Mouse (Mus musculus): ENCODE data around the gene Gm13276. TPM values are rescaled to one million over a fixed set of nuclear protein-coding genes. Genes with fewer than 3 reads are reported as not detected.

Gm13276 gene
- total RNA-seq, 1 experiment from 2014 or later, result not detected

Other genes with a start within 250 kb of the Gm13276 start
- not detected for gene Ifna15, start 227.5 kb upstream of the Gm13276 start, total RNA-seq (2023)
- not detected for gene Ifna14, start 213.9 kb upstream of the Gm13276 start, total RNA-seq (2023)
- not detected for gene Ifna9, start 193.3 kb upstream of the Gm13276 start, total RNA-seq (2023)
- gene Ifna12, start 182.3 kb upstream of the Gm13276 start, total RNA-seq (2023), result not detected
- gene C87499, start 151.3 kb upstream of the Gm13276 start, total RNA-seq (2023), result not detected
- not detected for gene Ifna13, start 141.2 kb upstream of the Gm13276 start, total RNA-seq (2023)
- gene Ifna16, start 108.8 kb upstream of the Gm13276 start, total RNA-seq (2023), result not detected
- not detected for gene Ifna2, start 101.8 kb upstream of the Gm13276 start, total RNA-seq (2023)
- not detected for gene Ifnab, start 94.3 kb upstream of the Gm13276 start, total RNA-seq (2023)
- gene Gm26566, start 63.9 kb upstream of the Gm13276 start, total RNA-seq (2023), result 1.4 TPM
- 38.7 TPM for gene Klhl9, start 63.2 kb upstream of the Gm13276 start, total RNA-seq (2023)
- not detected for gene Gm13271, start 30.8 kb upstream of the Gm13276 start, total RNA-seq (2023)
- gene Gm13283, start 25.6 kb upstream of the Gm13276 start, total RNA-seq (2023), result not detected
- gene Gm13290, start 11.9 kb upstream of the Gm13276 start, total RNA-seq (2023), result not detected
- gene Gm13289, start 8.8 kb upstream of the Gm13276 start, total RNA-seq (2023), result not detected
- gene Gm13272, start 5.9 kb upstream of the Gm13276 start, total RNA-seq (2023), result not detected
- not detected for gene Ifnz, start 3.6 kb upstream of the Gm13276 start, total RNA-seq (2023)
- gene Gm13277, start 2.9 kb downstream of the Gm13276 start, total RNA-seq (2023), result not detected
- gene Gm13278, start 5.8 kb downstream of the Gm13276 start, total RNA-seq (2023), result not detected
- not detected for gene Gm13275, start 8.8 kb downstream of the Gm13276 start, total RNA-seq (2023)
- gene Gm13279, start 11.7 kb downstream of the Gm13276 start, total RNA-seq (2023), result not detected
- gene Gm13285, start 14.0 kb downstream of the Gm13276 start, total RNA-seq (2023), result not detected
- gene Gm13287, start 17.5 kb downstream of the Gm13276 start, total RNA-seq (2023), result not detected
- not detected for gene Gm13288, start 19.8 kb downstream of the Gm13276 start, total RNA-seq (2023)
- gene Ifna7, start 30.5 kb downstream of the Gm13276 start, total RNA-seq (2023), result not detected
- gene Ifna11, start 34.2 kb downstream of the Gm13276 start, total RNA-seq (2023), result not detected
- gene Ifna6, start 41.7 kb downstream of the Gm13276 start, total RNA-seq (2023), result not detected
- not detected for gene Ifna5, start 49.8 kb downstream of the Gm13276 start, total RNA-seq (2023)
- not detected for gene Ifna4, start 56.2 kb downstream of the Gm13276 start, total RNA-seq (2023)
- gene Ifna1, start 64.4 kb downstream of the Gm13276 start, total RNA-seq (2023), result not detected
- not detected for gene Ifne, start 94.5 kb downstream of the Gm13276 start, total RNA-seq (2023)

Data from CD8-positive naive resting alpha-beta T cell, adult 57 days (primary cell).